Mouse (Mus musculus): ENCODE results near the gene Ascl5.

DNA sequence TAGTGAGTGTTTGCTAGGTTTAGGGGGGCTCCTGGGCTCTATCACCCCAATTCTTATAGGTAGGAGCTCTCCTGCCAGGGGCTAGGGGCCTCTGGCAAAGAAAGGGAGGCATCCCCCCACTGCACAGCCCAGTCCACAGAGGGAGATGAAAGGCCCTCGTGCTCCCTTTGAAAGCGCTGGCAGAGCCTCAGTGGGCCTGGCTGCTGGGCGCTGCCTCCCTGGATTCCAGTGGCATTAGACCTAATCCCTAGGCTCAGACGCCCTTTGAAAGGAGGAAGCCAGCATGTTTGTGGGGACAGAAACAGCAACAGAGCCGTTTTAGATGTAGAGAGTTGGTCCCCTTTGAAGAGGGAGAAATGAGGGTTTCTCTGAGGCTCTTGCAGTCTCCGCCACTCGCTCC lies 20.4 kb upstream of the Ascl5 start:
- TF ChIP-seq POLR2A (IDR thresholded peaks at IDR 0.05; ENCODE audit: borderline replicate concordance, insufficient read depth, low read length) (no peak), CTCF (IDR thresholded peaks at IDR 0.05; ENCODE audit: borderline replicate concordance, insufficient read depth, low read depth, low read length) (no peak)
